Mouse (Mus musculus): ENCODE data around the gene Arhgef3. TPM values are rescaled to one million over a fixed set of nuclear protein-coding genes. Genes with fewer than 3 reads are reported as not detected.

Gene Arhgef3
- total RNA-seq, 1 experiment = 7.6 TPM

GRCm38 (mm10) chr14:27348656-27349055 is 234.0 kb downstream of the Arhgef3 start:
- Histone ChIP-seq H3K27ac (ENCODE audit: insufficient read depth, low read depth, low read length, poor library complexity, severe bottlenecking) (peak overlapping the region; percentile 90; the same call in 1 of the 2 replicates), H3K4me1 (ENCODE audit: control insufficient read depth in 2 of 2, insufficient read depth in 2 of 2, low read length in 2 of 2, poor library complexity in 1 of 2) (peaks cover 35 to 55% of the 10 kb centered on the region in 2 experiments), H3K9me3 (ENCODE audit: control insufficient read depth, insufficient read depth, low read depth, low read length) (no peaks in the 10 kb centered on the region), H3K36me3 (ENCODE audit: control insufficient read depth, insufficient read depth, low read length, poor library complexity, severe bottlenecking) (no peaks in the 10 kb centered on the region), H3K9ac (ENCODE audit: insufficient read depth, low read depth, low read length, poor library complexity, severe bottlenecking) (no peak overlapping the region), H3K4me3 (ENCODE audit: insufficient read depth in 1 of 2, low read depth in 1 of 2, low read length in 2 of 2, poor library complexity in 1 of 2, severe bottlenecking in 1 of 2) (no peak overlapping the region)
- TF ChIP-seq MAFK (IDR thresholded peaks at IDR 0.05; ENCODE audit: insufficient read depth, low read depth, low read length) (no peak), ZNF384 (IDR thresholded peaks at IDR 0.05; ENCODE audit: low read depth, low read length) (no peak), HCFC1 (IDR thresholded peaks at IDR 0.05; ENCODE audit: borderline replicate concordance, insufficient read depth, low read length) (no peak), ZC3H11A (IDR thresholded peaks at IDR 0.05; ENCODE audit: borderline replicate concordance, low read depth, low read length) (no peak), CHD2 (IDR thresholded peaks at IDR 0.05; ENCODE audit: low read depth, low read length) (no peak)
- in situ Hi-C loops (cut with MboI; ENCODE audit: low sequenced_read_pairs in 2 of 2, unreplicated experiment in 2 of 2) = no loop called here
- DNase-seq (ENCODE audit: low read depth, low spot score) = no peak

- Histone ChIP-seq H3K4me3 (ENCODE audit: insufficient read depth in 1 of 2, low read depth in 1 of 2, low read length in 2 of 2, poor library complexity in 1 of 2, severe bottlenecking in 1 of 2) (no peak overlapping the region), H3K9me3 (ENCODE audit: control insufficient read depth, insufficient read depth, low read depth, low read length) (no peaks in the 10 kb centered on the region), H3K4me1 (ENCODE audit: control insufficient read depth in 2 of 2, insufficient read depth in 2 of 2, low read length in 2 of 2, poor library complexity in 1 of 2) (peaks cover 35 to 51% of the 10 kb centered on the region in 2 experiments), H3K27ac (ENCODE audit: insufficient read depth, low read depth, low read length, poor library complexity, severe bottlenecking) (peak overlapping the region; percentile 74; the same call in 1 of the 2 replicates), H3K36me3 (ENCODE audit: control insufficient read depth, insufficient read depth, low read length, poor library complexity, severe bottlenecking) (no peaks in the 10 kb centered on the region), H3K9ac (ENCODE audit: insufficient read depth, low read depth, low read length, poor library complexity, severe bottlenecking) (no peak overlapping the region)
- in situ Hi-C loops (cut with MboI; ENCODE audit: low sequenced_read_pairs in 2 of 2, unreplicated experiment in 2 of 2) = no loop called here
- DNase-seq (ENCODE audit: low read depth, low spot score) = no peak
- no peak for TF ChIP-seq HCFC1 (IDR thresholded peaks at IDR 0.05; ENCODE audit: borderline replicate concordance, insufficient read depth, low read length)
- TF ChIP-seq ZC3H11A (IDR thresholded peaks at IDR 0.05; ENCODE audit: borderline replicate concordance, low read depth, low read length) = no peak
- no peak; the same call in 1 of the 2 replicates for TF ChIP-seq ZNF384 (IDR thresholded peaks at IDR 0.05; ENCODE audit: low read depth, low read length)
- TF ChIP-seq CHD2 (IDR thresholded peaks at IDR 0.05; ENCODE audit: low read depth, low read length) = no peak
- no peak for TF ChIP-seq MAFK (IDR thresholded peaks at IDR 0.05; ENCODE audit: insufficient read depth, low read depth, low read length)
Measured at GRCm38 (mm10) chr14:27349120-27349519, 234.4 kb downstream of the Arhgef3 start.

DNA sequence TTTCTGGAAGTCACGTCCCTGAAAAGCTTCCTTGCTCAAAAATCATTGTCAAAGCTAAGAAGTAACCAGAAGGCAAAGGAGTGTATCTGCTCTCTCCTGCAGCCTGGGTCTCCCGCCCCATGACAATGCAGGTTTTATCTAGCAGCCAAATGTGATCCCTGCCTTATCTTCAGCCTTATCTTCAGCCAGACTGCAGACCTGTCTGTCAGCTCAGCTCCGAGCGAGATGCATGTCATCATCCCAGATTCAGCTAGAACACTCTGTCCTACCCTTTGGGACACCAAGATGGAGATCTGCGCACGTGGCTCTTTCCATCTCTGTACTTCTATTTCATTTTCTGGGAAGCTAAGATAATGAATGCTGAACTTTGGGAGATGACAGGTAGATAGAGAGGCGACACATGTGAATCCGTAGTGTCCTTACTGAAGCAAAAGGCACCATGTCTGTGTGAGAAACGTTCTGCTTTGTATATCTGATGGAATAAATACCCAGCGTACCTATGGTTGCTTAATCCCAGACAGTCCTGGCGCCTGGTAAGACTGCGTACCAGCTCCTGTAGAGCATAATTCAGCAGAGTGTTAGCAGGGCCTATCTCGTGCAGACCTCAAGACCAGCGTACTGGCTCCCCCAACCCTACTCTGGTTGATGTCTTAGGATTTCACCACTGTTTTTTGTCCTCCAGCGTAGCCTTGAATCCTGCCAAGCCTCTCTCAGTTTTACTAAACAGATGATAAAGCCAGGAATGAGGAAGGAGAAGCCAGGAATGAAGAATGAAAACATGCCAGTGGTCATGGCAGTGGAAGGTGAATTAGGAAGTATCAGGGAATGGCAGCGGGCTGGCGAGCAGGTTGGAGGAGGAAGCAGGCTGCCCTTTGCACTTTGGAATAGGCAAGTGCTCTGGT is 235.4 kb downstream of the Arhgef3 start:
- H3K36me3 ChIP-seq (ENCODE audit: control insufficient read depth, insufficient read depth, low read length, poor library complexity, severe bottlenecking) = no peaks in the 10 kb centered on the region
- no peak for DNase-seq (ENCODE audit: low read depth, low spot score)
- peak overlapping the region; percentile 74; the same call in 1 of the 2 replicates for H3K27ac ChIP-seq (ENCODE audit: insufficient read depth, low read depth, low read length, poor library complexity, severe bottlenecking)
- peaks cover 29 to 46% of the 10 kb centered on the region in 2 experiments for H3K4me1 ChIP-seq (ENCODE audit: control insufficient read depth in 2 of 2, insufficient read depth in 2 of 2, low read length in 2 of 2, poor library complexity in 1 of 2)
- H3K9ac ChIP-seq (ENCODE audit: insufficient read depth, low read depth, low read length, poor library complexity, severe bottlenecking) = peak overlapping the region; percentile 29; the same call in 1 of the 2 replicates
- no peaks in the 10 kb centered on the region for H3K9me3 ChIP-seq (ENCODE audit: control insufficient read depth, insufficient read depth, low read depth, low read length)
- TF ChIP-seq ZC3H11A (IDR thresholded peaks at IDR 0.05; ENCODE audit: borderline replicate concordance, low read depth, low read length) (no peak), MAFK (IDR thresholded peaks at IDR 0.05; ENCODE audit: insufficient read depth, low read depth, low read length) (no peak), HCFC1 (IDR thresholded peaks at IDR 0.05; ENCODE audit: borderline replicate concordance, insufficient read depth, low read length) (no peak), ZNF384 (IDR thresholded peaks at IDR 0.05; ENCODE audit: low read depth, low read length) (no peak), CHD2 (IDR thresholded peaks at IDR 0.05; ENCODE audit: low read depth, low read length) (no peak)
- H3K4me3 ChIP-seq (ENCODE audit: insufficient read depth in 1 of 2, low read depth in 1 of 2, low read length in 2 of 2, poor library complexity in 1 of 2, severe bottlenecking in 1 of 2) = no peak overlapping the region
- in situ Hi-C loops (cut with MboI; ENCODE audit: low sequenced_read_pairs in 2 of 2, unreplicated experiment in 2 of 2) = no loop called here

DNA sequence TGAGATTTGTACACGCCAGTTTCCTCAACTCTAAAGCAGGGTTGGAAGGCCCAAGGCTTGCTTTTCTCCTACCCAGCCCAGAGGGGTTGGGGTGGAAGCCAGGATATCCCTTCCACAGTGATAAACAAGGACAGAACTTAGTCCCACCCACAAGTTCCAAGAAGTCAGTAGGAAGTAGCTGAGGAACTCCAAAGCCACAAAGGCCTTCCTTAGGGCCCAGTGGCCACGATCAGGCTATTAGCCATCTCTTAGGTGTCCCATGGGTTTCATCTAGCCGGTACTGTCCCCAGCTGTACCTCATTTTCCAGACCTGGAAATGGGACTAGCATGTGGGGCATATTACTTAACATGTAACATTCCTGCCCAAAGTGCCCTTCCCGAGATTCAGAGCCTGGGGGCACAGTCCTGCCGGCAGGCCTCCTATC is 236.4 kb downstream of the Arhgef3 start:
- Histone ChIP-seq H3K4me1 (ENCODE audit: control insufficient read depth in 2 of 2, insufficient read depth in 2 of 2, low read length in 2 of 2, poor library complexity in 1 of 2) (peaks cover 23 to 40% of the 10 kb centered on the region in 2 experiments), H3K4me3 (ENCODE audit: insufficient read depth in 1 of 2, low read depth in 1 of 2, low read length in 2 of 2, poor library complexity in 1 of 2, severe bottlenecking in 1 of 2) (no peak overlapping the region), H3K9ac (ENCODE audit: insufficient read depth, low read depth, low read length, poor library complexity, severe bottlenecking) (peak overlapping the region; percentile 23; the same call in 1 of the 2 replicates), H3K9me3 (ENCODE audit: control insufficient read depth, insufficient read depth, low read depth, low read length) (no peaks in the 10 kb centered on the region), H3K27ac (ENCODE audit: insufficient read depth, low read depth, low read length, poor library complexity, severe bottlenecking) (peak overlapping the region; percentile 74; the same call in 1 of the 2 replicates), H3K36me3 (ENCODE audit: control insufficient read depth, insufficient read depth, low read length, poor library complexity, severe bottlenecking) (no peaks in the 10 kb centered on the region)
- no peak for DNase-seq (ENCODE audit: low read depth, low spot score)
- TF ChIP-seq CHD2 (IDR thresholded peaks at IDR 0.05; ENCODE audit: low read depth, low read length) (no peak), ZNF384 (IDR thresholded peaks at IDR 0.05; ENCODE audit: low read depth, low read length) (no peak)
- in situ Hi-C loops (cut with MboI; ENCODE audit: low sequenced_read_pairs in 2 of 2, unreplicated experiment in 2 of 2) = no loop called here

Measured in ES-E14 (cell line).